Mouse (Mus musculus) bone marrow macrophage, adult 2 months (primary cell): ENCODE data around the gene Lcmt2. TPM values are rescaled to one million over a fixed set of nuclear protein-coding genes. Genes with fewer than 3 reads are reported as not detected.

Experiments used
- H3K27ac ChIP-seq: 2 replicates; pipeline ENCODE4 v1.5.1; 2012; ENCODE audit warnings: low read depth, low read length; ENCODE audit not compliant: insufficient read depth
- H3K4me1 ChIP-seq: 2 replicates; pipeline ENCODE4 v1.6.1; 2012; ENCODE audit warnings: low read length; ENCODE audit not compliant: control insufficient read depth, insufficient read depth
- H3K4me3 ChIP-seq: 2 replicates; pipeline ENCODE4 v1.5.1; 2012; ENCODE audit warnings: mild to moderate bottlenecking, low read length, moderate library complexity; ENCODE audit not compliant: insufficient read depth
- CTCF ChIP-seq: IDR thresholded peaks from 2 replicates; pipeline ENCODE4 v1.5.1; 2012; ENCODE audit warnings: low read depth, mild to moderate bottlenecking, low read length, moderate library complexity
- POLR2A ChIP-seq: IDR thresholded peaks from 2 replicates; pipeline ENCODE4 v1.6.1; 2012; ENCODE audit warnings: mild to moderate bottlenecking, low read depth, low read length, borderline replicate concordance
- polyA plus RNA-seq: library from polyadenylated mRNA; stranded (reverse); fragments of >200 nt; gene quantifications from 2 replicates; pipeline ENCODE4 v1.2.4, GENCODE M21; 2012; ENCODE audit not compliant: missing spikeins, insufficient read depth, insufficient read length

Gene Lcmt2
- 5.9 and 6.2 TPM in 2 replicates for polyA plus RNA-seq

- peak within 1 kb of the TSS; percentile 87 for H3K27ac ChIP-seq
- peaks cover 15% of the 10 kb centered on the region for H3K4me1 ChIP-seq
- TF ChIP-seq CTCF (no peak), POLR2A (no peak)
- peak within 1 kb of the TSS; percentile 95 for H3K4me3 ChIP-seq
Observed at GRCm38 (mm10) chr2:121140018-121140882, at the start of gene Lcmt2, which contains the start of gene Adal. Gene Lcmt2, minus strand, starts transcription at chr2:121140653. Gene Adal, plus strand, starts transcription at chr2:121140428.

GRCm38 (mm10) chr2:121188530-121188929, 48.1 kb upstream of the Lcmt2 start:
- H3K27ac ChIP-seq = no peak overlapping the region
- H3K4me1 ChIP-seq = no peaks in the 10 kb centered on the region
- no peak overlapping the region for H3K4me3 ChIP-seq
- TF ChIP-seq CTCF (no peak), POLR2A (no peak)

GRCm38 (mm10) chr2:121184142-121184541, 43.7 kb upstream of the Lcmt2 start:
- TF ChIP-seq POLR2A = no peak
- TF ChIP-seq CTCF = no peak
- Histone ChIP-seq H3K27ac (no peak overlapping the region), H3K4me1 (peaks cover 11% of the 10 kb centered on the region)

DNA sequence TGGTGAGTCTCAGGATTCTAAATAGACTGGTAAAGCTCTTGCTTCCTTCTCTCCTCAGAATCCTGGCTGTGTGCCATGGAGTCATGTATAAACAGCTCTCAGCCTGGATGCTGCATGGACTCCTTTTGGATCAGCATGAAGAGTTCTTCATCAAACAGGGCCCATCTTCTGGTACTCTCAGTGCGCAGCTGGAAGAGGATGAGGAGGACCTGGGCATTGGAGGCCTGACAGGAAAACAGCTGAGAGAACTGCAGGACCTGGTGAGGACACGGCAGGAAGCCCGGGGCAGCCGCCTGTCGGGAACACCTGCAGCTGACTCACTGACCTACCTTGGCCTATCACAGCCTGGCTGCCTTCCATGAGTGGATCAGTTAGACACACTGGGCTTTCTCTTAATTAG, 43.0 kb upstream of the Lcmt2 start:
- Histone ChIP-seq H3K4me3 (no peak overlapping the region), H3K4me1 (peaks cover 15% of the 10 kb centered on the region), H3K27ac (no peak overlapping the region)
- no peak for TF ChIP-seq CTCF
- no peak for TF ChIP-seq POLR2A

More at GRCm38 (mm10) chr2:121184142-121184541, 43.7 kb upstream of the Lcmt2 start:
- H3K4me3 ChIP-seq = no peak overlapping the region

DNA sequence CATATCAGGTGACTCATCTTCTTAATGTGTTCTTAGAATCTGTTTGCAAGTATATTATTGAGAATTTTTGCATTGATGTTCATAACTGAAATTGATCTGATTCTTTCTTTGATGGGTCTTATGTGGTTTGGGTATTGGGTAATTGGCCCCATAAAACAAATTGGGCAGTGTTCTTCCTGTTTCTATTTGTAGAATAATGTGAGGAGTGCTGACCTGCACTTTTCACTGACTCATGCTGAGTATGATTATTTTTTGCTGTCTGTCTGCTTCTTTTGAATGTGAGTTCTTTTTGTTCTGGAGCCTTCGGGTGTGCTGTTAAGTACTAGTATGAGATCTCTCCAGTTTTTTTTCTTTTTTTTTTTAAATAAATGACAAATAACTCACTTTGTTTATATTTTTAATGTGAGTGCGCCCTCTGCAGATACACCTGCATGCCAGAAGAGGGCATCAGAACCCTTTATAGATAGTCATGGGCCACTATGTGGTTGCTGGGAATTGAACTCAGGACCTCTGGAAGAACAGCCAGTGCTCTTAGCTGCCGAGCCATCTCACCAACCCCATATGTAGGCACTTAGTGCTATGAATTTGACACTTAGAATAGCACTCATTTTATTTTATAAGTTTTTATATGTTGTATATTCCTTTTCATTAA, 38.5 kb upstream of the Lcmt2 start:
- TF ChIP-seq POLR2A = no peak
- no peak for TF ChIP-seq CTCF
- Histone ChIP-seq H3K27ac (peak overlapping the region; percentile 91), H3K4me3 (no peak overlapping the region), H3K4me1 (peaks cover 28% of the 10 kb centered on the region)

GRCm38 (mm10) chr2:121170980-121171742, 30.7 kb upstream of the Lcmt2 start, which contains the start of gene Zscan29:
Gene Zscan29, minus strand, starts transcription at chr2:121171125.
- TF ChIP-seq POLR2A (no peak), CTCF (no peak)
- peak within 1 kb of the TSS; percentile 80 for H3K27ac ChIP-seq
- H3K4me1 ChIP-seq = peaks cover 13% of the 10 kb centered on the region
- peak within 1 kb of the TSS; percentile 71 for H3K4me3 ChIP-seq

DNA sequence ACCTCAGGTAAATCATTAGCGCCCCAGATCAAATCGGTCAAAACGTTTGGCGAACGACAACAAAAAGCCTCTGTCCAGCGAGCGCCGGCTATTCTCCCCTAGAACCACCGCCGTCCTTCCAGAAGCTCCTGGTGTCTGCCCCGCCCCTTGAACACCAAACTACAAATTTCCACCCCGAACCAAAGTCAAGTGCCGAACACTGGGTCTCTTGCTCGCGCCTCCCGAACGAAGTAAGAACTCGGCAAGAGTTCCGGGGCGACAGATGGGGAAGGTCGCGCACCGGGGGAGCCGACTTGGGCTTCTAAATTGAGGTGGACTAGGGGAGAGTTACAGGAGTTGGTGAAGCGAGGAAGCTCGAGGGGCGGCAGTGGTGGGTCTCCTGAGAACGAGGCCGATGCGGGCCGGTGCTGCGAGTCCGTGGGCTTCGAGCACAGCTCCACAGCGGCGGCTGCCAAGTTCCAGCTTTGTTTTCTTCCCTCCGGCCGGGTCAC, 30.1 kb upstream of the Lcmt2 start, which contains the start of gene Tubgcp4:
Tubgcp4 (plus strand) TSS at position 174 of the 491 bp plus-strand sequence.
- Histone ChIP-seq H3K4me1 (peaks cover 13% of the 10 kb centered on the region), H3K4me3 (peak within 1 kb of the TSS; percentile 71), H3K27ac (peak within 1 kb of the TSS; percentile 80)
- TF ChIP-seq POLR2A (no peak), CTCF (no peak)

GRCm38 (mm10) chr2:121169902-121170301, 29.4 kb upstream of the Lcmt2 start:
- Histone ChIP-seq H3K4me1 (peaks cover 13% of the 10 kb centered on the region), H3K4me3 (peak overlapping the region; percentile 71), H3K27ac (peak overlapping the region; percentile 80)
- TF ChIP-seq POLR2A (0 out of 2 replicates have a peak, but pooled peaks have one; percentile 39), CTCF (no peak)

DNA sequence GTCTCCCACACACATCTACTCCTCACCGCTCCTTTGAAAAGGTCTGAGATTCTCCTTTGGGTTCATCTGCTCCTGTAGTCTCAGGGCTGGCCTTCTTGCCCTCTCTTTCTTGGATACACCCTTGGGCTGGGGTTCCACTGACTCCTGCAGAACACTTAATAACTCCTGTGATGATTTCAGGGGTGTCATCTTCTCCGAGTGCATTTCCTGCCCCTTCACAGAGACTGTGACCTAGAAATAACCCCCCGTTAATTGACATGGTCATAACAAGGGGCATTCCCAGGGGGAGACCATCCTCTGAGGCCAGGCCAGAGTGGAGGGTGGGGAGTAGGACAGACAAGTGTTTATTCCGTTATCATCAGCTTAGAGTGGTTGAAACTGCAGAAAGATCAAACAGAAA, 28.7 kb upstream of the Lcmt2 start:
- Histone ChIP-seq H3K27ac (peak overlapping the region; percentile 80), H3K4me1 (peaks cover 10% of the 10 kb centered on the region), H3K4me3 (peak overlapping the region; percentile 71)
- no peak for TF ChIP-seq POLR2A
- TF ChIP-seq CTCF = no peak
